Mouse (Mus musculus): ENCODE results near the gene Vrk3. TPM values are rescaled to one million over a fixed set of nuclear protein-coding genes. Genes with fewer than 3 reads are reported as not detected.

The Vrk3 gene
- total and polyA plus RNA-seq, 2 experiments: 8.6 to 31.4 TPM

DNA sequence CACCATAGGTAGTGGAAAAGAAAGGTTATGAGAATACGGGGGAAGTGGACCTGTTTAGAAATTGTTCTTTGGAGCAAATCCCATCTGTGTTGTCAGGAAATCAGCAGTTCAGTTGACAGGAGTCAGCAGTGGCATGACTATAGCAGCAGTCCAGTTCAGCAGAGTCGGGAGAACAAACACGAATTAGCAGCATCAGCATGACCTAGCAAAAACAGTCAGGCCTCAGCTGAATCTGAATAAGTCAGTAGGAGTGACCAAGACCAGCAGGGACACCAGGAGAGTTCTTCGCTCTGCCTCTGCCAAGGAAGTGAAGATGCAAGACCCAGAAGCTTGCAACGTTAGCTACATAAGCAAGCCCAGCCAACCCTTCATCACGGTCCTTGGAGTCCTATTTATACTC is 44.6 kb downstream of the Vrk3 start:
- no peak overlapping the region for H3K4me3 ChIP-seq (ENCODE audit: insufficient read depth, low read depth, low read length)
- no peak overlapping the region for H3K27ac ChIP-seq (replicated peaks; ENCODE audit: insufficient read depth, low read depth, low read length)
- no peaks in the 10 kb centered on the region for H3K79me2 ChIP-seq (ENCODE audit: control insufficient read depth, insufficient read depth, low read length)
- no peaks in the 10 kb centered on the region for H3K27me3 ChIP-seq (ENCODE audit: control insufficient read depth, insufficient read depth, low read length)
- no peaks in the 10 kb centered on the region for H3K36me3 ChIP-seq (ENCODE audit: control insufficient read depth, insufficient read depth, low read length)
- H3K4me1 ChIP-seq (ENCODE audit: control insufficient read depth, insufficient read depth, low read length): no peaks in the 10 kb centered on the region
- no peak for DNase-seq (ENCODE audit: extremely low read depth, low read depth, low spot score)
- WGBS: 81% methylated on average over 6 of the region's 6 CpGs
- TF ChIP-seq CTCF (IDR thresholded peaks at IDR 0.05; ENCODE audit: low read depth, low read length) (no peak), POLR2A (IDR thresholded peaks at IDR 0.05; ENCODE audit: extremely low read depth, insufficient read depth, low read length) (no peak)
- no peak overlapping the region for H3K9ac ChIP-seq (ENCODE audit: low read depth, low read length)

DNA sequence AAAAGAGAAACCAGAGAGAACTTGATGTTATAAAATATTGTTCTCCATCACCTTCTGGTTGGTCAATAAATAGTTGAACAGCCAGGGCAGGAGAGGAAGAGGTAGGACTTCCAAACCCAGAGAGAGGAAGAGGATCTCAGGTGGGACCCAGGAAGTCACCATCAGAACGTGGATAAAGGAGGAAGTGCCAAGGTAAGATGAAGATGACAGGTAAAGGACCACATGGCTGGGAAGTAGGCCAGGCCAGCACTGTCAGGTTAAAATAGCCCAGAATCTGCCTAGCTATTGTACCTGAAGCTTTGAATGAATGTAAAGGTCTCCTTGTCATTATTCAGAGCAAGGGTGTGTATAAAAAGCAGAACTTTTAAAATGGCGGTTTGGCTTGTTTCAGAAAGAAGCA is 60.7 kb downstream of the Vrk3 start:
- no peak overlapping the region for H3K4me3 ChIP-seq (ENCODE audit: insufficient read depth, low read depth, low read length)
- H3K79me2 ChIP-seq (ENCODE audit: control insufficient read depth, insufficient read depth, low read length): no peaks in the 10 kb centered on the region
- DNase-seq (ENCODE audit: extremely low read depth, low read depth, low spot score): no peak
- H3K4me1 ChIP-seq (ENCODE audit: control insufficient read depth, insufficient read depth, low read length): peaks cover 3% of the 10 kb centered on the region; the same call in 1 of the 2 replicates
- no peak for TF ChIP-seq CTCF (IDR thresholded peaks at IDR 0.05; ENCODE audit: low read depth, low read length)
- TF ChIP-seq POLR2A (IDR thresholded peaks at IDR 0.05; ENCODE audit: extremely low read depth, insufficient read depth, low read length): no peak
- H3K27ac ChIP-seq (replicated peaks; ENCODE audit: insufficient read depth, low read depth, low read length): no peak overlapping the region
- peaks cover 19% of the 10 kb centered on the region for H3K36me3 ChIP-seq (ENCODE audit: control insufficient read depth, insufficient read depth, low read length)
- H3K9ac ChIP-seq (ENCODE audit: low read depth, low read length): no peak overlapping the region
- 58% methylated on average over 2 of the region's 2 CpGs for WGBS
- no peaks in the 10 kb centered on the region for H3K27me3 ChIP-seq (ENCODE audit: control insufficient read depth, insufficient read depth, low read length)

DNA sequence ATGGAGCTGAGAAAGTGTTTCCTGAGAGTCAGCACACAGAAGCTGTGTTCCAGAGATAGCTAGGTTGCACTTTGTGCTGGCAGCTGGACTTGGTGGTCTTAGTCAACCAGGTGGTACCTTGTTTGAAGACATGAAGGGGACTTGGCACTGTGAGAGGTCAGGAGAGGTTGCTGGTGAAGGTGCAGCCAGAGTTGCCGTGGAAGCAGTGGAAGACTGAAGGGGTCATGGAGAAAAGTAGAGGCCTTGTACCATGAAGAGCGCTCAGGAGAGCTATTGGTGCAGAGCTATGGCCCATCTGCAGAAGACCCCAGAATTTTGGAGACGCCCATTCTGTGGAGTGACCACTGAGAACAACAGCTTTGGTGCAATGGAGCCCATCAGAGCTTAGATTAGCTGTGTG is 61.3 kb downstream of the Vrk3 start:
- H3K27me3 ChIP-seq (ENCODE audit: control insufficient read depth, insufficient read depth, low read length): no peaks in the 10 kb centered on the region
- no peak for DNase-seq (ENCODE audit: extremely low read depth, low read depth, low spot score)
- H3K9ac ChIP-seq (ENCODE audit: low read depth, low read length): no peak overlapping the region
- TF ChIP-seq POLR2A (IDR thresholded peaks at IDR 0.05; ENCODE audit: extremely low read depth, insufficient read depth, low read length): no peak
- no peak for TF ChIP-seq CTCF (IDR thresholded peaks at IDR 0.05; ENCODE audit: low read depth, low read length)
- WGBS: 71% methylated on average over 3 of the region's 3 CpGs
- H3K4me1 ChIP-seq (ENCODE audit: control insufficient read depth, insufficient read depth, low read length): peaks cover 8% of the 10 kb centered on the region
- no peaks in the 10 kb centered on the region for H3K79me2 ChIP-seq (ENCODE audit: control insufficient read depth, insufficient read depth, low read length)
- no peak overlapping the region for H3K27ac ChIP-seq (replicated peaks; ENCODE audit: insufficient read depth, low read depth, low read length)
- H3K36me3 ChIP-seq (ENCODE audit: control insufficient read depth, insufficient read depth, low read length): peaks cover 21% of the 10 kb centered on the region
- H3K4me3 ChIP-seq (ENCODE audit: insufficient read depth, low read depth, low read length): no peak overlapping the region

DNA sequence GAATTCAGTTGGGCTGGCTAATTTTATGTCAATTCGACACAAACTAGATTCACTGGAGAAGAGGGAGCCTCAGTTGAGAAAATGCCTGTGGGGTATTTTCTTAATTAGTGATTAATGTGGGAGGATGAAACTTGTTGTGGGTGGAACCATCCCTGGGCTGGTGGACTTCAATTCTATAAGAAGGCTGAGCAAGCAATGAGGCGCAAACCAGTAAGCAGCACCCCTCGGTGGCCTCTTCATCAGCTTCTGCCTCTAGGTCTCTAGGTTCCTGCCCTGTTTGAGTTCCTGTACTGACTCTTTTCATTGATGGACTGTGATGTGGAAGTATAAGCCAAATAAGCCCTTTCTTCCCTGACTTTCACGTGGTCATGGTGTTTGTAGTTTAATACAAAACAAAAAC is 62.2 kb downstream of the Vrk3 start:
- Histone ChIP-seq H3K27me3 (ENCODE audit: control insufficient read depth, insufficient read depth, low read length) (no peaks in the 10 kb centered on the region), H3K9ac (ENCODE audit: low read depth, low read length) (no peak overlapping the region), H3K4me1 (ENCODE audit: control insufficient read depth, insufficient read depth, low read length) (peaks cover 13% of the 10 kb centered on the region), H3K79me2 (ENCODE audit: control insufficient read depth, insufficient read depth, low read length) (no peaks in the 10 kb centered on the region; the same call in 1 of the 2 replicates), H3K36me3 (ENCODE audit: control insufficient read depth, insufficient read depth, low read length) (peaks cover 22% of the 10 kb centered on the region), H3K27ac (replicated peaks; ENCODE audit: insufficient read depth, low read depth, low read length) (no peak overlapping the region), H3K4me3 (ENCODE audit: insufficient read depth, low read depth, low read length) (no peak overlapping the region)
- no peak for DNase-seq (ENCODE audit: extremely low read depth, low read depth, low spot score)
- WGBS: 65% methylated on average over 4 of the region's 4 CpGs
- TF ChIP-seq POLR2A (IDR thresholded peaks at IDR 0.05; ENCODE audit: extremely low read depth, insufficient read depth, low read length): no peak
- TF ChIP-seq CTCF (IDR thresholded peaks at IDR 0.05; ENCODE audit: low read depth, low read length): no peak

DNA sequence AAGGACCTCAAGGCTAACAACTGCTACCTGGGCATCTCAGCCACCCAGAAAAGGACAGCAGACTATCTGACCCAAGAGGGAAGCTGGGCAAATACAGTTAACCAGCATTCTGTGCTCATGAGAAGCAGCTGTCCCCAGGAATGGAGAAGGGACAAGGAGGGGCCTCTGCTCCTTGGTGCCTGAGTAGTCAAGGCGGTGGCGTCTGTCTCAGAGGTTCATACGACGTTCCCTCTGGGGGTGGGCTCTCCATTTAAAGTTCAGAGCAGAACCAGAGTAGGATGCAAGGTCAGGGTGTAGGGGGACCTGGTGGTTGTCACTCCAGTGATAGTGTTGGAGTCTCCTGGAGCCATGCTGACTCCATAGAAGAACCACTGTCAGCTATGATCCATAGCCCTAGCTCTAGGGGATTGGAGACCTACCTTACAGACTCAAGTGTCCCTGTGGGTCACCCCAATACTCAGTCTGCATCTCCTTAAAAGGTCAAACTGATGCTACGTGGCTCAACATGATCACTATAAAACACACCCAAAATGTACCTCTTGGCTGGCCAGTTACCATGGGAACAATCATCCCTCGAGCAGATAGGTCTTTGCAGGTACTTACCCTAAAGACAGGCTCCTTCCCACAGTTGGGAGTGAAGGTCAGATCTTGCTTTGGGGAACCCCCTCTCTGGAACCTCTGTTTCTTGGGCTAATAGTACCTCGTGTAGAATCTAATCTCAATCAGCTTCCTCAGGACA is 62.8 kb downstream of the Vrk3 start:
- no peaks in the 10 kb centered on the region; the same call in 1 of the 2 replicates for H3K79me2 ChIP-seq (ENCODE audit: control insufficient read depth, insufficient read depth, low read length)
- TF ChIP-seq POLR2A (IDR thresholded peaks at IDR 0.05; ENCODE audit: extremely low read depth, insufficient read depth, low read length) (no peak), CTCF (IDR thresholded peaks at IDR 0.05; ENCODE audit: low read depth, low read length) (no peak)
- H3K27ac ChIP-seq (replicated peaks; ENCODE audit: insufficient read depth, low read depth, low read length): no peak overlapping the region
- WGBS: 80% methylated on average over 7 of the region's 7 CpGs
- H3K27me3 ChIP-seq (ENCODE audit: control insufficient read depth, insufficient read depth, low read length): no peaks in the 10 kb centered on the region
- DNase-seq (ENCODE audit: extremely low read depth, low read depth, low spot score): peak; percentile 30
- H3K4me1 ChIP-seq (ENCODE audit: control insufficient read depth, insufficient read depth, low read length): peaks cover 13% of the 10 kb centered on the region
- no peak overlapping the region for H3K4me3 ChIP-seq (ENCODE audit: insufficient read depth, low read depth, low read length)
- H3K36me3 ChIP-seq (ENCODE audit: control insufficient read depth, insufficient read depth, low read length): peaks cover 22% of the 10 kb centered on the region
- no peak overlapping the region for H3K9ac ChIP-seq (ENCODE audit: low read depth, low read length)

- Histone ChIP-seq H3K4me1 (ENCODE audit: control insufficient read depth, insufficient read depth, low read length) (peaks cover 19% of the 10 kb centered on the region), H3K4me3 (ENCODE audit: insufficient read depth, low read depth, low read length) (no peak overlapping the region), H3K36me3 (ENCODE audit: control insufficient read depth, insufficient read depth, low read length) (peaks cover 22% of the 10 kb centered on the region), H3K9ac (ENCODE audit: low read depth, low read length) (no peak overlapping the region), H3K27ac (replicated peaks; ENCODE audit: insufficient read depth, low read depth, low read length) (no peak overlapping the region), H3K27me3 (ENCODE audit: control insufficient read depth, insufficient read depth, low read length) (no peaks in the 10 kb centered on the region), H3K79me2 (ENCODE audit: control insufficient read depth, insufficient read depth, low read length) (peaks cover 3% of the 10 kb centered on the region; the same call in 1 of the 2 replicates)
- WGBS: 84% methylated on average over 20 of the region's 20 CpGs
- no peak for TF ChIP-seq CTCF (IDR thresholded peaks at IDR 0.05; ENCODE audit: low read depth, low read length)
- no peak for DNase-seq (ENCODE audit: extremely low read depth, low read depth, low spot score)
Measured at GRCm38 (mm10) chr7:44812651-44813325, 64.6 kb downstream of the Vrk3 start.

Measured in liver, adult 2 months (tissue).